In the genomic region with DNA sequence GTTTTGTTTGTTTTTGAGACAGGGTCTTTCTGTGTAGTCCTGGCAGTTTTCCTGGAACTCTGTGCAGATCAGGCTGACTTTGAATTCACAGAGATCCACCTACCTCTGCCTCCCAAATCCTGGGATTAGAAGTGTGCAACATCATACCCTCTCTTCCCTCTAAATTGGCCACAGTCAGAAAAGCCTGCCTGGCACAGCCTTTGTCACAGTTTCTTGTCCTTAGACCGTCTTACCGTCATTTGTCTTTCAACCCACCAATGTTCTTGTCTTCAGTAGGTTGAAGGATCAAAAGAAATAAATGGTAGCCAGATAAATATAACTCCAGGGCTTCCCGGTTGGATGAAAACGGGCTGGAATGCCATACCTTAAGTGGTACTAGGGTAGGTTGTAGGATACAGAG, we compare ENCODE assay signal across 36 mouse cellular contexts. TPM values are rescaled to one million over a fixed set of nuclear protein-coding genes. Genes with fewer than 3 reads are reported as not detected.
"Had no signal": no experiment of that assay in that cellular context is flagged by ENCODE, and none has a peak within 500 bp of the region (broad histone marks: within the 10 kb centered on the region; RNA-seq: fewer than 3 reads in every experiment).

No protein-coding gene starts in this region.

- DNase-seq: left cerebral cortex, postnatal 4 days; liver; liver, embryonic 13.5 days; liver, postnatal 0 days; lung, adult 18-20 months; lung, adult 2 months; lung, embryonic 14.5 days; lung, postnatal 10 days; lung, postnatal 14 days; lung, postnatal 36 days; lung, postnatal 4 days; midbrain, embryonic 14.5 days had no signal

- H3K4me3 ChIP-seq: limb, embryonic 10.5 days; limb, embryonic 12.5 days; limb, embryonic 13.5 days; limb, embryonic 15.5 days; liver, embryonic 12.5 days; liver, embryonic 13.5 days; liver, embryonic 15.5 days; lung, embryonic 15.5 days; megakaryocyte, embryonic 14.5 days; midbrain, embryonic 10.5 days; midbrain, embryonic 12.5 days; midbrain, embryonic 13.5 days; midbrain, embryonic 15.5 days; myocyte; neural tube, embryonic 12.5 days had no signal

- H3K27ac ChIP-seq: limb, embryonic 10.5 days; limb, embryonic 12.5 days; limb, embryonic 13.5 days; limb, embryonic 15.5 days; liver, embryonic 12.5 days; liver, embryonic 13.5 days; liver, embryonic 14.5 days; liver, embryonic 15.5 days; lung, embryonic 15.5 days; macrophage; midbrain, embryonic 10.5 days; midbrain, embryonic 12.5 days; midbrain, embryonic 13.5 days; midbrain, embryonic 15.5 days; neural tube, embryonic 12.5 days had no signal

RNA-seq across cellular contexts. Expression of a gene that starts 5.3 kb away (rescaled TPM):
- total RNA-seq: left cerebral cortex, postnatal 10 days; left cerebral cortex, postnatal 14 days; left cerebral cortex, postnatal 25 days; left cerebral cortex, postnatal 4 days; liver, adult 2 months; megakaryocyte progenitor cell, adult 5-6 weeks; megakaryocyte, adult 5-6 weeks; megakaryocyte-erythroid progenitor cell, adult 5-6 weeks; monocyte, adult 5-6 weeks had no signal
